Mouse (Mus musculus): ENCODE results near the gene 1700020N01Rik.

Gene 1700020N01Rik

GRCm38 (mm10) chr10:21604476-21604875 lies 11.5 kb downstream of the 1700020N01Rik start:
- no peak for DNase-seq (ENCODE audit: low spot score)

- peak; percentile 12 for DNase-seq (ENCODE audit: low spot score)
Measured at GRCm38 (mm10) chr10:21605011-21605571, 12.1 kb downstream of the 1700020N01Rik start.

- no peak for DNase-seq (ENCODE audit: low spot score)
Measured at GRCm38 (mm10) chr10:21605601-21606000, 12.7 kb downstream of the 1700020N01Rik start.

- no peak for DNase-seq (ENCODE audit: low spot score)
Measured at GRCm38 (mm10) chr10:21606931-21607330, 14.0 kb downstream of the 1700020N01Rik start.

- DNase-seq (ENCODE audit: low spot score), result no peak
Measured at GRCm38 (mm10) chr10:21609583-21609982, 16.6 kb downstream of the 1700020N01Rik start.

GRCm38 (mm10) chr10:21613021-21613860 lies 20.3 kb downstream of the 1700020N01Rik start:
- DNase-seq (ENCODE audit: low spot score), result no peak

- DNase-seq (ENCODE audit: low spot score), result no peak
Measured at GRCm38 (mm10) chr10:21614520-21614919, 21.6 kb downstream of the 1700020N01Rik start.

- DNase-seq (ENCODE audit: low spot score), result no peak
Measured at GRCm38 (mm10) chr10:21618745-21619508, 26.0 kb downstream of the 1700020N01Rik start.

- no peak for DNase-seq (ENCODE audit: low spot score)
Measured at GRCm38 (mm10) chr10:21622065-21622464, 29.1 kb downstream of the 1700020N01Rik start.

- peak; percentile 36 for DNase-seq (ENCODE audit: low spot score)
Measured at GRCm38 (mm10) chr10:21628555-21628954, 35.6 kb downstream of the 1700020N01Rik start.

- DNase-seq (ENCODE audit: low spot score), result no peak
Measured at GRCm38 (mm10) chr10:21629031-21629740, 36.2 kb downstream of the 1700020N01Rik start.

GRCm38 (mm10) chr10:21631481-21631880 lies 38.5 kb downstream of the 1700020N01Rik start:
- DNase-seq (ENCODE audit: low spot score), result no peak

- DNase-seq (ENCODE audit: low spot score), result no peak
Measured at GRCm38 (mm10) chr10:21632687-21633086, 39.7 kb downstream of the 1700020N01Rik start.

GRCm38 (mm10) chr10:21635988-21636710 lies 43.2 kb downstream of the 1700020N01Rik start:
- no peak for DNase-seq (ENCODE audit: low spot score)

GRCm38 (mm10) chr10:21636711-21637081 lies 43.8 kb downstream of the 1700020N01Rik start:
- DNase-seq (ENCODE audit: low spot score), result no peak

- no peak for DNase-seq (ENCODE audit: low spot score)
Measured at GRCm38 (mm10) chr10:21651388-21651787, 58.4 kb downstream of the 1700020N01Rik start.

GRCm38 (mm10) chr10:21652426-21653345 lies 59.7 kb downstream of the 1700020N01Rik start:
- no peak for DNase-seq (ENCODE audit: low spot score)

- no peak for DNase-seq (ENCODE audit: low spot score)
Measured at GRCm38 (mm10) chr10:21653469-21653868, 60.5 kb downstream of the 1700020N01Rik start.

GRCm38 (mm10) chr10:21659576-21660246 lies 66.8 kb downstream of the 1700020N01Rik start:
- DNase-seq (ENCODE audit: low spot score), result no peak

GRCm38 (mm10) chr10:21668976-21669375 lies 76.0 kb downstream of the 1700020N01Rik start:
- DNase-seq (ENCODE audit: low spot score), result no peak
